Mouse (Mus musculus) lung, adult 18-20 months (tissue): ENCODE measurements at regions not wholly inside any gene's neighbourhood (a gene's known extent, or its start where the extent isn't known, plus 50 kb on each side); places are given as distances from the start of the nearest gene placed in this dataset.
"Not testable (repeated sequence)": the region's sequence is repeated elsewhere in the genome, so short reads cannot be mapped to it uniquely, and the experiment has no call there.

Source experiments
- DNase-seq, 2 experiments: peaks; one replicate each; pipeline ENCODE4 v3.0.0; 2022; ENCODE audit warnings: mixed read lengths in 2 of 2

- no peak for DNase-seq
These were observed 211.0 kb upstream of the Phyhipl start for GRCm38 (mm10) chr10:70866737-70867136.

- no peak for DNase-seq
These were observed 208.9 kb upstream of the Phyhipl start for GRCm38 (mm10) chr10:70864650-70865049.

- no peak for DNase-seq
These were observed 206.2 kb upstream of the Phyhipl start for GRCm38 (mm10) chr10:70862022-70862335.

- no peak for DNase-seq
These were observed 205.6 kb upstream of the Phyhipl start for GRCm38 (mm10) chr10:70861131-70862021.

GRCm38 (mm10) chr10:70857155-70857820, 201.5 kb upstream of the Phyhipl start:
- no peak for DNase-seq

GRCm38 (mm10) chr10:70855948-70856347, 200.2 kb upstream of the Phyhipl start:
- DNase-seq = no peak

DNA sequence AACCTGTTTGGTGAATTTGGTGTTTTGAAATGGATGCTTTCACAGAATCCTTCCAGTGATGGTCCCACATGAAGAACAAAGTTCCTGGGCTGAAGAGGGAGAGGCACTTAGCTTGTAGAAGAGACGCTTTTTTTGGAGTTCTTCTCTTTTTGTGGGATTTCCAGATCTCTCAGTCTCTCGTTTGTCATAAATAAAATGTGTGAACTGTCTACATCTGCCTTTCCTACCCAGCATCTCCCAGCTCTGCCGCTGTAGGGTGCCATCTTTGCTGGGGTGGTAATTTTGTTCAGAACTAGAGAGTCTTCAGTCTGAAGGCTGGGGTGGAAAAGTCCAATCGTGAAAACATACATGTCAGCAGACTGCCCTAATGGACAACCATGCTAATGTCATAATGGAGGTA, 197.8 kb upstream of the Phyhipl start:
- DNase-seq = no peak

DNA sequence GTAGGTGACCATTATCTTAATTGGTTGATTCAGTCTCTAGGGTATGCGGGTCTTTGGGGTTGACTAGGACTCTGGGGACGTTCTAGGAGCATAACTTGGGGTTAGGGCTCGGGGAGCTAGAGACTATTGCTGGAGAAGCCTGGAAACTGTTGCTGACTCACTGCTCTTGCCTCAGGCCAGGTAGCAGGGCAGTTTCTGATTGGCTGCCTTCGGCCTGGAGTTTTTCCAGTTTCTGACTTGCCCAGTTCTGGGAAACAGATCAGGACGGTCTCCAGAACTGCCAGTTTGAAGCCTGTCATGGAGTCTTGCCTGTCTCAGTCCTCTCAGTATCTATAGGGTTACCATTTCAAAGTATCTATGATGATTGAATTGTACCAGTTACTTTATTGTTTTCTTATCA, 192.4 kb upstream of the Phyhipl start:
- no peak for DNase-seq

GRCm38 (mm10) chr10:70847341-70847882, 191.6 kb upstream of the Phyhipl start:
- no peak for DNase-seq

- DNase-seq = peak in 1 of 2 experiments; percentile 12
These were observed 190.8 kb upstream of the Phyhipl start for GRCm38 (mm10) chr10:70846281-70847168.

GRCm38 (mm10) chr10:70843848-70844247, 188.1 kb upstream of the Phyhipl start:
- no peak for DNase-seq

GRCm38 (mm10) chr10:70842176-70842838, 186.5 kb upstream of the Phyhipl start:
- no peak for DNase-seq

GRCm38 (mm10) chr10:70841179-70841578, 185.4 kb upstream of the Phyhipl start:
- not testable (repeated sequence) for DNase-seq

DNA sequence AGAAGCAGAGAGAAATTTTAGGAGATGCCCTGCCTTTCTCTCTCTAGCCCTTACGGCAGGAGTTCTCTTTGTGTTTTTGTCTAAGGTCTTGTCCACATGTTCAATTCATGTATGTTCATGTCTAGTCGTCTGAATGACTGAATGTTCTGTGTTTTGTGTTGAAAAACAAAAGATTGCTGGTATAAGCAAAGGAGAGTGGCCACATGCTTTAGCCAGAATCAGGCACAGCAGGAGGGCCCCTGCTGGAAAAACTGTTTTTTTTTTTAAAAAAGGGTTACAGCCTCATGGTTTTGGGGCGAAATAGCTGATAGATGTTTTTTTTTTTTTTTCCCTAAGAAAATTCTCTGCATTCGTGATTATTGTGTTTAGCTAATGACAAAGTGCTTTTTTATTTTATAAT, 182.4 kb upstream of the Phyhipl start:
- no peak for DNase-seq

DNA sequence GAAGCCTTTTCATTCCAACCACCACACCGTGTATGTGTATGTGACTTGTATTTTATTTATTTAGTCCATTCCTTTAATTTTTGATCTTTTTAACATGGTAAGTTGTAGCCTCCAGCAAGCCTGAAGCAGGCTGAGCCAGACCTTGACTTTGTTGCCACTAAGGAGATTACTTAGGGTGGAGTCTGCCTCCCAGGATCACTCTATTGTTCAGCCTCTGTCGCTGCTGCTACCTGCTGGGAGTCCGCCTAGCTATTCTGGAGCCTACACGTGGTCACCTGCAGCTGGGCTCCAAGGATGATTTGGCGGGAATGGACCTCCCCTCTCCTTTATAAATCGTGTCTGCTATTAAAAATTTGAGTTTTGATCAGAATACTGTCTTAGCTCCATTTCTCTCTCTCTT, 181.6 kb upstream of the Phyhipl start:
- no peak for DNase-seq

DNA sequence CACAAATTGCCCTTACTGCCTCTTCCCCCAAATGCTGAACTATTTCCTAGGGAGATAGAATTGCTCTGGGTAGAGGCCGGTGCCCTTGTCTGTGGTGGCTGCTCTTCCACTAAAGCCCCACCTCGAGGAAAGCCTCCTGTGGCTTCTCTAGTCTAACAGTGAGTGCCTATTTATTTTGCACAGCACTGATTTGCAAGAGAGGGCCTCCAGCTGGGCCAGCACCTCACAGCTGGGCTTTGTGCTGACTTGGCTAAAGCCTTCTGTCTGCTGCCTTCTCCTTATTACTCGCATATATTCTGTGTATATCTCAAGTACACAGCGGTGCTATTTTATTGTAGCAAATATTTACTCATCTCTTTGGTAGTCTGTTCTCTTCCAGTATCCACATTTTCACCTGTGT, 176.9 kb upstream of the Phyhipl start:
- no peak for DNase-seq

GRCm38 (mm10) chr10:70828217-70828616, 172.5 kb upstream of the Phyhipl start:
- DNase-seq = no peak

GRCm38 (mm10) chr10:70827522-70827921, 171.8 kb upstream of the Phyhipl start:
- DNase-seq = not testable (repeated sequence)

DNA sequence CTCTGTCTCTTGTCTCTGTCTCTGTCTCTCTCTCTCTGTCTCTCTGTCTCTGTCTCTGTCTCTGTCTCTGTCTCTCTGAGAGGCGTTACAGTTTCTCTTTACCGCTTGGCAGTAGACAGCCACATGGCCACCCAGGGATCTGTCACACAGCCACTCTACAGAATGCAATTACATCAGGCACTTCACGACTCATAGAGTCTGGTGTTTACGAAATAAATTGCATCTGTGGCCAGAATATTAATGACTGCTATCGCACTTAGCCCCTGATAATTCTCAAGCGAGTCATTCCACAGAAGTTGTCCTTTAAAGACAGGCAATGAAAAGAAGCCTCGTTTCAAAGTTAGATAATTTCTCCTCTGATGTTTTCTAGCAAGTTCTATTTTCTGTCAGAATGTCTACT, 170.9 kb upstream of the Phyhipl start:
- no peak for DNase-seq

- DNase-seq = no peak
These were observed 169.7 kb upstream of the Phyhipl start for GRCm38 (mm10) chr10:70825451-70825850.

- peak in 1 of 2 experiments; percentile 4 for DNase-seq
These were observed 168.7 kb upstream of the Phyhipl start for GRCm38 (mm10) chr10:70824461-70824860.

- DNase-seq = no peak
These were observed 164.2 kb upstream of the Phyhipl start for GRCm38 (mm10) chr10:70819951-70820350.
